Mouse (Mus musculus) CH12.LX (cell line): ENCODE data around the gene Vhl. TPM values are rescaled to one million over a fixed set of nuclear protein-coding genes. Genes with fewer than 3 reads are reported as not detected.
A peak's percentile ranks its signal among the peaks of the same experiment; 100 is the strongest.

Experiments used
- DNase-seq: peaks from one replicate; pipeline ENCODE4 v3.0.0-alpha.2; 2013; ENCODE audit errors: extremely low read depth
- H3K27ac ChIP-seq: 2 replicates; pipeline ENCODE4 v1.5.1; 2012; ENCODE audit warnings: low read depth, mild to moderate bottlenecking, control low read depth, moderate library complexity; ENCODE audit not compliant: insufficient read depth
- H3K27me3 ChIP-seq: replicated peaks from 2 replicates; pipeline ENCODE3; 2012; ENCODE audit warnings: inconsistent platforms
- H3K36me3 ChIP-seq, 2 experiments: replicated peaks in 1 of 2; 2 replicates each; pipeline versions ENCODE3 to v1.6.1; 2012; ENCODE audit warnings: inconsistent platforms in 1 of 2, low read length in 1 of 2, mild to moderate bottlenecking in 1 of 2, mixed read lengths in 1 of 2, moderate library complexity in 1 of 2; ENCODE audit not compliant: control insufficient read depth in 1 of 2, insufficient read depth in 1 of 2
- H3K4me1 ChIP-seq, 2 experiments: 2 replicates each; pipeline ENCODE4 v1.6.1; 2012; ENCODE audit warnings: inconsistent platforms in 1 of 2, moderate library complexity in 1 of 2; ENCODE audit not compliant: insufficient read depth in 2 of 2, control insufficient read depth in 1 of 2
- H3K4me2 ChIP-seq: 2 replicates; pipeline ENCODE4 v1.6.1; 2012; ENCODE audit warnings: low read depth, mild to moderate bottlenecking, control low read depth; ENCODE audit not compliant: poor library complexity, insufficient read depth, severe bottlenecking
- H3K4me3 ChIP-seq, 3 experiments: fragments of 150-350 bp in 1 of 3; sonication (generic) in 1 of 3; replicated peaks in 1 of 3; 2 replicates each; pipeline versions ENCODE3 to v1.5.1; 2011 to 2012; ENCODE audit warnings: low read depth in 2 of 3, low read length in 2 of 3, mild to moderate bottlenecking in 2 of 3, moderate library complexity in 2 of 3, control low read depth in 1 of 3, improper control_type of control experiment in 1 of 3, inconsistent platforms in 1 of 3, mixed read lengths in 1 of 3; ENCODE audit not compliant: poor library complexity in 1 of 3
- H3K79me2 ChIP-seq: replicated peaks from 2 replicates; pipeline ENCODE4 v1.6.1; 2012; ENCODE audit warnings: mild to moderate bottlenecking, moderate library complexity; ENCODE audit not compliant: control insufficient read depth, poor library complexity, insufficient read depth, severe bottlenecking; ENCODE audit errors: extremely low read depth
- H3K9ac ChIP-seq: 2 replicates; pipeline ENCODE4 v1.6.1; 2012; ENCODE audit warnings: low read depth, mild to moderate bottlenecking, control low read depth, moderate library complexity; ENCODE audit not compliant: insufficient read depth
- H3K9me3 ChIP-seq: replicated peaks from 2 replicates; pipeline ENCODE3; 2012; ENCODE audit warnings: low read length, inconsistent platforms, mixed read lengths
- E2F4 ChIP-seq: IDR thresholded peaks from 2 replicates; pipeline ENCODE4 v1.6.1; 2011; ENCODE audit warnings: low read depth, low read length, improper control_type of control experiment; ENCODE audit not compliant: insufficient replicate concordance
- ELF1 ChIP-seq: IDR thresholded peaks from 2 replicates; pipeline ENCODE4 v1.6.1; 2014; ENCODE audit warnings: low read depth, mild to moderate bottlenecking, inconsistent platforms, low read length, improper control_type of control experiment
- GABPA ChIP-seq: IDR thresholded peaks from 2 replicates; pipeline ENCODE4 v1.6.1; 2012; ENCODE audit warnings: low read depth, low read length, improper control_type of control experiment, inconsistent platforms; ENCODE audit not compliant: insufficient replicate concordance
- MAFK ChIP-seq: IDR thresholded peaks from 2 replicates; pipeline ENCODE4 v1.6.1; 2011; ENCODE audit warnings: low read length, improper control_type of control experiment; ENCODE audit not compliant: insufficient replicate concordance
- NELFE ChIP-seq: IDR thresholded peaks from 2 replicates; pipeline ENCODE4 v1.6.1; 2011; ENCODE audit warnings: low read depth, low read length, improper control_type of control experiment
- RAD21 ChIP-seq: IDR thresholded peaks from 2 replicates; pipeline ENCODE4 v1.6.1; 2011; ENCODE audit warnings: low read depth, mild to moderate bottlenecking, low read length, improper control_type of control experiment, moderate library complexity
- RCOR1 ChIP-seq: conservative IDR thresholded peaks from 2 replicates; pipeline ENCODE4 v1.6.1; 2012; ENCODE audit warnings: low read depth, mild to moderate bottlenecking, inconsistent platforms, low read length, improper control_type of control experiment
- SIN3A ChIP-seq: IDR thresholded peaks from 2 replicates; pipeline ENCODE4 v1.6.1; 2012; ENCODE audit warnings: low read length, improper control_type of control experiment, inconsistent platforms
- ZMIZ1 ChIP-seq: IDR thresholded peaks from 2 replicates; pipeline ENCODE4 v1.6.1; 2012; ENCODE audit warnings: low read depth, mild to moderate bottlenecking, inconsistent platforms, low read length, improper control_type of control experiment
- ZNF384 ChIP-seq: IDR thresholded peaks from 2 replicates; pipeline ENCODE4 v1.6.1; 2012; ENCODE audit warnings: low read depth, low read length, improper control_type of control experiment, inconsistent platforms
- dilution Hi-C: fragments of 300-500 bp; cut with MboI; formaldehyde crosslinking; loops from 2 replicates; pipeline ENCODE4 v1.14.3; 2020; ENCODE audit warnings: low sequenced_read_pairs; ENCODE audit not compliant: extremely low pct_unique_long_range_greater_than_20kb, extremely low pct_ligation_motif_present
- in situ Hi-C: fragments of 300-500 bp; cut with MboI; formaldehyde crosslinking; loops from 3 replicates; pipeline ENCODE4 v1.14.3; 2019; ENCODE audit warnings: low sequenced_read_pairs, low pct_ligation_motif_present, low pct_unique_long_range_greater_than_20kb, mixed read lengths
- polyA plus RNA-seq: library from polyadenylated mRNA; unstranded; fragments of >175 nt; gene quantifications from 2 replicates; pipeline ENCODE4 v1.2.1, GENCODE M21; 2012; ENCODE audit warnings: low read depth; ENCODE audit not compliant: insufficient read length
- total RNA-seq, 2 experiments: library from RNA; depleted of rRNA; stranded (reverse); fragments of 300-350 nt in 1 of 2; fragments of >200 nt in 1 of 2; gene quantifications; 2 replicates each; pipeline ENCODE4 v1.2.3; 2012 to 2014

Gene Vhl
- total and polyA plus RNA-seq, 3 experiments = 14.2 to 36.6 (median 23.1) TPM

- TF ChIP-seq GABPA = no peak
- no peak for TF ChIP-seq SIN3A
- no peak for TF ChIP-seq E2F4
- no peak; the same call in 1 of the 2 replicates for TF ChIP-seq RCOR1
Observed at GRCm38 (mm10) chr6:113644808-113645207, 21.0 kb downstream of the Vhl start (continued).

GRCm38 (mm10) chr6:113649346-113650196, 25.8 kb downstream of the Vhl start:
- Histone ChIP-seq H3K36me3 (peaks cover 41 to 79% of the 10 kb centered on the region in 2 experiments), H3K4me3 (no peak overlapping the region), H3K9me3 (no peaks in the 10 kb centered on the region), H3K79me2 (peaks cover 31% of the 10 kb centered on the region), H3K27me3 (no peaks in the 10 kb centered on the region), H3K4me2 (no peak overlapping the region), H3K27ac (peak overlapping the region; percentile 42), H3K4me1 (peaks cover 9 to 77% of the 10 kb centered on the region in 2 experiments), H3K9ac (no peak overlapping the region)
- dilution Hi-C loops (no loop called here), in situ Hi-C loops (no loop called here)
- TF ChIP-seq ZMIZ1 (0 out of 2 replicates have a peak, but pooled peaks have one; percentile 28), MAFK (no peak), ELF1 (0 out of 2 replicates have a peak, but pooled peaks have one; percentile 11)
- DNase-seq = no peak

GRCm38 (mm10) chr6:113650197-113650640, 26.5 kb downstream of the Vhl start:
- H3K4me1 ChIP-seq = peaks cover 9 to 77% of the 10 kb centered on the region in 2 experiments
- no peaks in the 10 kb centered on the region for H3K9me3 ChIP-seq
- peaks cover 25% of the 10 kb centered on the region for H3K79me2 ChIP-seq
- dilution Hi-C loops (no loop called here), in situ Hi-C loops (no loop called here)
- H3K27ac ChIP-seq = peak overlapping the region; percentile 42
- H3K4me2 ChIP-seq = no peak overlapping the region; the same call in 1 of the 2 replicates
- peaks cover 46 to 81% of the 10 kb centered on the region in 2 experiments for H3K36me3 ChIP-seq
- no peak for DNase-seq
- TF ChIP-seq ZNF384 = peak; percentile 66
- no peak for TF ChIP-seq RAD21
- TF ChIP-seq NELFE = no peak
- TF ChIP-seq GABPA = no peak
- no peak overlapping the region for H3K4me3 ChIP-seq
- H3K27me3 ChIP-seq = no peaks in the 10 kb centered on the region
- H3K9ac ChIP-seq = no peak overlapping the region
